Mouse (Mus musculus) CH12.LX (cell line): Measurements from ENCODE around the gene Zeb2. TPM values are rescaled to one million over a fixed set of nuclear protein-coding genes. Genes with fewer than 3 reads are reported as not detected.
A peak's percentile ranks its signal among the peaks of the same experiment; 100 is the strongest.

Source experiments
- DNase-seq: peaks from one replicate; pipeline ENCODE4 v3.0.0-alpha.2; 2013; ENCODE audit errors: extremely low read depth
- H3K27ac ChIP-seq: 2 replicates; pipeline ENCODE4 v1.5.1; 2012; ENCODE audit warnings: low read depth, mild to moderate bottlenecking, control low read depth, moderate library complexity; ENCODE audit not compliant: insufficient read depth
- H3K27me3 ChIP-seq: replicated peaks from 2 replicates; pipeline ENCODE3; 2012; ENCODE audit warnings: inconsistent platforms
- H3K36me3 ChIP-seq, 2 experiments: replicated peaks in 1 of 2; 2 replicates each; pipeline versions ENCODE3 to v1.6.1; 2012; ENCODE audit warnings: inconsistent platforms in 1 of 2, low read length in 1 of 2, mild to moderate bottlenecking in 1 of 2, mixed read lengths in 1 of 2, moderate library complexity in 1 of 2; ENCODE audit not compliant: control insufficient read depth in 1 of 2, insufficient read depth in 1 of 2
- H3K4me1 ChIP-seq, 2 experiments: 2 replicates each; pipeline ENCODE4 v1.6.1; 2012; ENCODE audit warnings: inconsistent platforms in 1 of 2, moderate library complexity in 1 of 2; ENCODE audit not compliant: insufficient read depth in 2 of 2, control insufficient read depth in 1 of 2
- H3K4me2 ChIP-seq: 2 replicates; pipeline ENCODE4 v1.6.1; 2012; ENCODE audit warnings: low read depth, mild to moderate bottlenecking, control low read depth; ENCODE audit not compliant: poor library complexity, insufficient read depth, severe bottlenecking
- H3K4me3 ChIP-seq, 3 experiments: fragments of 150-350 bp in 1 of 3; sonication (generic) in 1 of 3; replicated peaks in 1 of 3; 2 replicates each; pipeline versions ENCODE3 to v1.5.1; 2011 to 2012; ENCODE audit warnings: low read depth in 2 of 3, low read length in 2 of 3, mild to moderate bottlenecking in 2 of 3, moderate library complexity in 2 of 3, control low read depth in 1 of 3, improper control_type of control experiment in 1 of 3, inconsistent platforms in 1 of 3, mixed read lengths in 1 of 3; ENCODE audit not compliant: poor library complexity in 1 of 3
- H3K79me2 ChIP-seq: replicated peaks from 2 replicates; pipeline ENCODE4 v1.6.1; 2012; ENCODE audit warnings: mild to moderate bottlenecking, moderate library complexity; ENCODE audit not compliant: control insufficient read depth, poor library complexity, insufficient read depth, severe bottlenecking; ENCODE audit errors: extremely low read depth
- H3K9ac ChIP-seq: 2 replicates; pipeline ENCODE4 v1.6.1; 2012; ENCODE audit warnings: low read depth, mild to moderate bottlenecking, control low read depth, moderate library complexity; ENCODE audit not compliant: insufficient read depth
- H3K9me3 ChIP-seq: replicated peaks from 2 replicates; pipeline ENCODE3; 2012; ENCODE audit warnings: low read length, inconsistent platforms, mixed read lengths
- BHLHE40 ChIP-seq: IDR thresholded peaks from 2 replicates; pipeline ENCODE4 v1.6.1; 2011; ENCODE audit warnings: mild to moderate bottlenecking, low read depth, low read length, improper control_type of control experiment
- CTCF ChIP-seq, 2 experiments: IDR thresholded peaks in 1 of 2; conservative IDR thresholded peaks in 1 of 2; 2 replicates each; pipeline ENCODE4 v1.5.1; 2011 to 2012; ENCODE audit warnings: low read depth in 2 of 2, low read length in 2 of 2, improper control_type of control experiment in 1 of 2, inconsistent platforms in 1 of 2, mild to moderate bottlenecking in 1 of 2, moderate library complexity in 1 of 2
- E2F4 ChIP-seq: IDR thresholded peaks from 2 replicates; pipeline ENCODE4 v1.6.1; 2011; ENCODE audit warnings: low read depth, low read length, improper control_type of control experiment; ENCODE audit not compliant: insufficient replicate concordance
- ELF1 ChIP-seq: IDR thresholded peaks from 2 replicates; pipeline ENCODE4 v1.6.1; 2014; ENCODE audit warnings: low read depth, mild to moderate bottlenecking, inconsistent platforms, low read length, improper control_type of control experiment
- ETS1 ChIP-seq: conservative IDR thresholded peaks from 2 replicates; pipeline ENCODE4 v1.6.1; 2012; ENCODE audit warnings: low read depth, mild to moderate bottlenecking, inconsistent platforms, low read length, improper control_type of control experiment, moderate library complexity
- GABPA ChIP-seq: IDR thresholded peaks from 2 replicates; pipeline ENCODE4 v1.6.1; 2012; ENCODE audit warnings: low read depth, low read length, improper control_type of control experiment, inconsistent platforms; ENCODE audit not compliant: insufficient replicate concordance
- HCFC1 ChIP-seq: IDR thresholded peaks from 2 replicates; pipeline ENCODE4 v1.6.1; 2012; ENCODE audit warnings: low read depth, mild to moderate bottlenecking, inconsistent platforms, low read length, improper control_type of control experiment
- IRF4 ChIP-seq: IDR thresholded peaks from 2 replicates; pipeline ENCODE4 v1.6.1; 2014; ENCODE audit warnings: low read depth, mild to moderate bottlenecking, inconsistent platforms, low read length, improper control_type of control experiment
- JUN ChIP-seq: IDR thresholded peaks from 2 replicates; pipeline ENCODE4 v1.6.1; 2011; ENCODE audit warnings: low read depth, mild to moderate bottlenecking, low read length, improper control_type of control experiment, moderate library complexity; ENCODE audit not compliant: insufficient read depth
- JUND ChIP-seq: conservative IDR thresholded peaks from 2 replicates; pipeline ENCODE4 v1.6.1; 2011; ENCODE audit warnings: low read depth, low read length, improper control_type of control experiment
- KAT2A ChIP-seq: IDR thresholded peaks from 2 replicates; pipeline ENCODE4 v1.6.1; 2012; ENCODE audit warnings: low read length, improper control_type of control experiment, inconsistent platforms; ENCODE audit not compliant: insufficient replicate concordance
- MAFK ChIP-seq: IDR thresholded peaks from 2 replicates; pipeline ENCODE4 v1.6.1; 2011; ENCODE audit warnings: low read length, improper control_type of control experiment; ENCODE audit not compliant: insufficient replicate concordance
- MAX ChIP-seq: IDR thresholded peaks from 2 replicates; pipeline ENCODE4 v1.6.1; 2011; ENCODE audit warnings: low read length, improper control_type of control experiment
- MAZ ChIP-seq: IDR thresholded peaks from 2 replicates; pipeline ENCODE4 v1.6.1; 2012; ENCODE audit warnings: low read depth, mild to moderate bottlenecking, inconsistent platforms, low read length, improper control_type of control experiment, moderate library complexity
- MEF2A ChIP-seq: IDR thresholded peaks from 2 replicates; pipeline ENCODE4 v1.6.1; 2014; ENCODE audit warnings: low read depth, mild to moderate bottlenecking, inconsistent platforms, low read length, improper control_type of control experiment, borderline replicate concordance
- MXI1 ChIP-seq: IDR thresholded peaks from 2 replicates; pipeline ENCODE4 v1.6.1; 2011; ENCODE audit warnings: mild to moderate bottlenecking, low read depth, low read length, improper control_type of control experiment
- MYC ChIP-seq: IDR thresholded peaks from 2 replicates; pipeline ENCODE4 v1.6.1; 2011; ENCODE audit warnings: low read depth, mild to moderate bottlenecking, improper control_type of control experiment, low read length
- NELFE ChIP-seq: IDR thresholded peaks from 2 replicates; pipeline ENCODE4 v1.6.1; 2011; ENCODE audit warnings: low read depth, low read length, improper control_type of control experiment
- NRF1 ChIP-seq: IDR thresholded peaks from 2 replicates; pipeline ENCODE4 v1.6.1; 2014; ENCODE audit warnings: low read depth, mild to moderate bottlenecking, inconsistent platforms, low read length, improper control_type of control experiment, moderate library complexity
- PAX5 ChIP-seq: IDR thresholded peaks from 2 replicates; pipeline ENCODE4 v1.6.1; 2012; ENCODE audit warnings: low read length, inconsistent platforms, mixed read lengths
- POLR2A ChIP-seq: IDR thresholded peaks from 2 replicates; pipeline ENCODE4 v1.6.1; 2011; ENCODE audit warnings: low read depth, mild to moderate bottlenecking, improper control_type of control experiment, low read length
- POLR2AphosphoS2 ChIP-seq: IDR thresholded peaks from 2 replicates; pipeline ENCODE4 v1.6.1; 2011; ENCODE audit warnings: low read depth, low read length, improper control_type of control experiment
- RCOR1 ChIP-seq: conservative IDR thresholded peaks from 2 replicates; pipeline ENCODE4 v1.6.1; 2012; ENCODE audit warnings: low read depth, mild to moderate bottlenecking, inconsistent platforms, low read length, improper control_type of control experiment
- SIN3A ChIP-seq: IDR thresholded peaks from 2 replicates; pipeline ENCODE4 v1.6.1; 2012; ENCODE audit warnings: low read length, improper control_type of control experiment, inconsistent platforms
- SMC3 ChIP-seq: IDR thresholded peaks from 2 replicates; pipeline ENCODE4 v1.6.1; 2011; ENCODE audit warnings: low read depth, low read length, improper control_type of control experiment
- TBP ChIP-seq: conservative IDR thresholded peaks from 2 replicates; pipeline ENCODE4 v1.6.1; 2011; ENCODE audit warnings: low read depth, low read length, improper control_type of control experiment
- TCF12 ChIP-seq: IDR thresholded peaks from 2 replicates; pipeline ENCODE4 v1.6.1; 2014; ENCODE audit warnings: low read depth, mild to moderate bottlenecking, inconsistent platforms, low read length, improper control_type of control experiment
- UBTF ChIP-seq: IDR thresholded peaks from 2 replicates; pipeline ENCODE4 v1.6.1; 2012; ENCODE audit warnings: low read depth, mild to moderate bottlenecking, inconsistent platforms, low read length, improper control_type of control experiment, moderate library complexity
- USF1 ChIP-seq: IDR thresholded peaks from 2 replicates; pipeline ENCODE4 v1.6.1; 2014; ENCODE audit warnings: low read depth, mild to moderate bottlenecking, inconsistent platforms, low read length, improper control_type of control experiment
- USF2 ChIP-seq: conservative IDR thresholded peaks from 2 replicates; pipeline ENCODE4 v1.6.1; 2011; ENCODE audit warnings: low read depth, low read length, improper control_type of control experiment
- ZC3H11A ChIP-seq: IDR thresholded peaks from 2 replicates; pipeline ENCODE4 v1.6.1; 2012; ENCODE audit warnings: low read depth, mild to moderate bottlenecking, inconsistent platforms, low read length, improper control_type of control experiment
- ZKSCAN1 ChIP-seq: IDR thresholded peaks from 2 replicates; pipeline ENCODE4 v1.6.1; 2012; ENCODE audit warnings: low read depth, inconsistent platforms, low read length, improper control_type of control experiment, borderline replicate concordance
- ZMIZ1 ChIP-seq: IDR thresholded peaks from 2 replicates; pipeline ENCODE4 v1.6.1; 2012; ENCODE audit warnings: low read depth, mild to moderate bottlenecking, inconsistent platforms, low read length, improper control_type of control experiment
- ZNF384 ChIP-seq: IDR thresholded peaks from 2 replicates; pipeline ENCODE4 v1.6.1; 2012; ENCODE audit warnings: low read depth, low read length, improper control_type of control experiment, inconsistent platforms
- dilution Hi-C: fragments of 300-500 bp; cut with MboI; formaldehyde crosslinking; loops from 2 replicates; pipeline ENCODE4 v1.14.3; 2020; ENCODE audit warnings: low sequenced_read_pairs; ENCODE audit not compliant: extremely low pct_unique_long_range_greater_than_20kb, extremely low pct_ligation_motif_present
- in situ Hi-C: fragments of 300-500 bp; cut with MboI; formaldehyde crosslinking; loops from 3 replicates; pipeline ENCODE4 v1.14.3; 2019; ENCODE audit warnings: low sequenced_read_pairs, low pct_ligation_motif_present, low pct_unique_long_range_greater_than_20kb, mixed read lengths
- polyA plus RNA-seq: library from polyadenylated mRNA; unstranded; fragments of >175 nt; gene quantifications from 2 replicates; pipeline ENCODE4 v1.2.1, GENCODE M21; 2012; ENCODE audit warnings: low read depth; ENCODE audit not compliant: insufficient read length
- total RNA-seq, 2 experiments: library from RNA; depleted of rRNA; stranded (reverse); fragments of 300-350 nt in 1 of 2; fragments of >200 nt in 1 of 2; gene quantifications; 2 replicates each; pipeline ENCODE4 v1.2.3; 2012 to 2014

The Zeb2 gene
- total and polyA plus RNA-seq, 3 experiments = 12.9 to 25.8 (median 20.8) TPM

- TF ChIP-seq ZMIZ1 (no peak), TCF12 (peak; percentile 2; the same call in 1 of the 2 replicates), ZKSCAN1 (no peak), POLR2AphosphoS2 (no peak), ELF1 (no peak), MEF2A (no peak)
Observed at GRCm38 (mm10) chr2:45112891-45113683, 4.1 kb downstream of the Zeb2 start (continued).

GRCm38 (mm10) chr2:45112021-45112747 lies 5.0 kb downstream of the Zeb2 start:
- no peaks in the 10 kb centered on the region for H3K27me3 ChIP-seq
- peak overlapping the region; percentile 79 to 84 (median 79) for H3K4me3 ChIP-seq
- no peak for DNase-seq
- H3K27ac ChIP-seq = peak overlapping the region; percentile 59; the same call in 1 of the 2 replicates
- peaks cover 0 to 33% of the 10 kb centered on the region in 2 experiments; a peak in 2 of 4 replicates for H3K4me1 ChIP-seq
- dilution Hi-C loops = no loop called here
- in situ Hi-C loops = loop anchor here (25.0 kb wide), 2 partner anchors 650 to 1325 kb away; no protein-coding TSS in a partner anchor
- peak overlapping the region; percentile 100 for H3K9ac ChIP-seq
- H3K9me3 ChIP-seq = no peaks in the 10 kb centered on the region
- H3K4me2 ChIP-seq = peak overlapping the region; percentile 91; the same call in 1 of the 2 replicates
- H3K79me2 ChIP-seq = peaks cover 60% of the 10 kb centered on the region
- H3K36me3 ChIP-seq = no peaks in the 10 kb centered on the region
- TF ChIP-seq CTCF (conservative IDR thresholded peaks at IDR 0.05 in 1 of 2, IDR thresholded peaks at IDR 0.05 in 1 of 2; ENCODE audit: low read depth in 2 of 2, low read length in 2 of 2) = no peak
- no peak for TF ChIP-seq MAZ
- no peak for TF ChIP-seq RCOR1
- TF ChIP-seq MAFK = no peak
- TF ChIP-seq ETS1 = peak; percentile 48; the same call in 1 of the 2 replicates
- no peak for TF ChIP-seq ZC3H11A
- 0 out of 2 replicates have a peak, but pooled peaks have one; percentile 17 for TF ChIP-seq MXI1
- TF ChIP-seq JUN = no peak
- TF ChIP-seq BHLHE40 = peak; percentile 55
- TF ChIP-seq GABPA = no peak
- no peak for TF ChIP-seq ZMIZ1
- TF ChIP-seq ZNF384 = no peak; the same call in 1 of the 2 replicates
- no peak for TF ChIP-seq MEF2A
- TF ChIP-seq TBP = no peak
- TF ChIP-seq POLR2AphosphoS2 = no peak
- TF ChIP-seq POLR2A = no peak
- TF ChIP-seq USF1 = no peak
- peak; percentile 77 for TF ChIP-seq IRF4
- no peak for TF ChIP-seq NELFE
- 0 out of 2 replicates have a peak, but pooled peaks have one; percentile 8 for TF ChIP-seq UBTF
- TF ChIP-seq SMC3 = no peak
- no peak for TF ChIP-seq HCFC1
- no peak for TF ChIP-seq ELF1
- no peak for TF ChIP-seq E2F4
- TF ChIP-seq KAT2A = no peak
- peak; percentile 74; the same call in 1 of the 2 replicates for TF ChIP-seq SIN3A
- no peak for TF ChIP-seq PAX5
- no peak for TF ChIP-seq MAX
- TF ChIP-seq MYC = no peak
- TF ChIP-seq NRF1 = no peak
- TF ChIP-seq USF2 = no peak
- no peak for TF ChIP-seq JUND
